Mouse (Mus musculus) lung, adult 2 months (tissue): ENCODE results near the gene Stap1. TPM values are rescaled to one million over a fixed set of nuclear protein-coding genes. Genes with fewer than 3 reads are reported as not detected.

Source experiments
- DNase-seq: peaks from one replicate; pipeline ENCODE4 v3.0.0; 2022
- H3K4me1 ChIP-seq: fragments of 200-500 bp; 2 replicates; pipeline ENCODE4 v1.6.1; 2011; ENCODE audit warnings: low read length; ENCODE audit not compliant: control insufficient read depth, insufficient read depth
- H3K4me3 ChIP-seq: fragments of 200-500 bp; replicated peaks from 2 replicates; pipeline ENCODE3; 2011; ENCODE audit warnings: low read depth, mild to moderate bottlenecking, control low read depth, low read length; ENCODE audit errors: extremely low read depth
- CTCF ChIP-seq: fragments of 200-500 bp; IDR thresholded peaks from 2 replicates; pipeline ENCODE4 v1.5.1; 2011; ENCODE audit warnings: mild to moderate bottlenecking, low read length, control low read depth; ENCODE audit not compliant: insufficient read depth
- POLR2A ChIP-seq: fragments of 200-500 bp; IDR thresholded peaks from 2 replicates; pipeline ENCODE4 v1.6.1; 2011; ENCODE audit warnings: low read depth, mild to moderate bottlenecking, control low read depth, low read length, borderline replicate concordance; ENCODE audit errors: extremely low read depth
- WGBS: fragments of 180-500 bp; shearing (Covaris S2); methylation state at CpG from one replicate; pipeline ENCODE4 v1.1.7; 2018; 5-methylcytosine and 5-hydroxymethylcytosine counted together
- polyA plus RNA-seq: library from polyadenylated mRNA; depleted of rRNA; stranded (reverse); fragments of >200 nt; gene quantifications from 2 replicates; pipeline ENCODE4 v1.2.3, GENCODE M21; 2012; rRNA removed

Gene Stap1
- polyA plus RNA-seq, 1 experiment, result 1.6 TPM

- TF ChIP-seq CTCF, result no peak
- TF ChIP-seq POLR2A, result no peak
- DNase-seq, result no peak
- Histone ChIP-seq H3K4me1 (no peaks in the 10 kb centered on the region), H3K4me3 (no peak overlapping the region)
- 71% methylated on average over 1 of the region's 1 CpGs for WGBS
Observed at GRCm38 (mm10) chr5:86113997-86114396, 42.5 kb downstream of the Stap1 start.

- TF ChIP-seq CTCF (no peak), POLR2A (no peak)
- WGBS, result 80% methylated on average over 9 of the region's 9 CpGs
- no peak for DNase-seq
- no peaks in the 10 kb centered on the region for H3K4me1 ChIP-seq
- no peak overlapping the region for H3K4me3 ChIP-seq
Observed at GRCm38 (mm10) chr5:86118457-86119094, 47.0 kb downstream of the Stap1 start.

GRCm38 (mm10) chr5:86128749-86129148 lies 57.2 kb downstream of the Stap1 start:
- 97% methylated on average over 1 of the region's 1 CpGs for WGBS
- no peaks in the 10 kb centered on the region for H3K4me1 ChIP-seq
- no peak overlapping the region for H3K4me3 ChIP-seq
- TF ChIP-seq POLR2A (no peak), CTCF (no peak)
- DNase-seq, result no peak

- Histone ChIP-seq H3K4me3 (no peak overlapping the region), H3K4me1 (no peaks in the 10 kb centered on the region)
- TF ChIP-seq POLR2A, result no peak
- no peak for TF ChIP-seq CTCF
- no peak for DNase-seq
Observed at GRCm38 (mm10) chr5:86129828-86130227, 58.3 kb downstream of the Stap1 start.

Other genes starting within 250 kb of the Stap1 start
- 3.0 and 4.3 TPM in 2 replicates for gene Cenpc1, start 6.2 kb upstream of the Stap1 start, polyA plus RNA-seq
- gene Uba6, start 101.1 kb downstream of the Stap1 start, polyA plus RNA-seq, result 1.1 and 1.9 TPM in 2 replicates
- gene Gnrhr, start 126.2 kb downstream of the Stap1 start, polyA plus RNA-seq, result not detected in 2 replicates
- not detected in 2 replicates for gene Tmprss11c, start 217.6 kb downstream of the Stap1 start, polyA plus RNA-seq